Mouse (Mus musculus) heart, adult 10 weeks (tissue): ENCODE data around the gene Ift172. TPM values are rescaled to one million over a fixed set of nuclear protein-coding genes. Genes with fewer than 3 reads are reported as not detected.

Source experiments
- polyA plus RNA-seq: library from polyadenylated mRNA; stranded (reverse); fragments of 350-450 nt; fragmentation: Illumina TruSeq; extraction: RNeasy Lipid Tissue Mini Kit (QIAGEN cat#74804); gene quantifications from one replicate; pipeline ENCODE4 v1.2.3, GENCODE M21; 2014; ENCODE audit warnings: low read depth, low replicate concordance

Gene Ift172
- 35.3 TPM for polyA plus RNA-seq

GRCm38 (mm10) chr5:31290521-31291360, at the start of gene Ift172:
Ift172 (minus strand) TSS chr5:31291116.

GRCm38 (mm10) chr5:31297047-31297757, 6.3 kb upstream of the Ift172 start, which contains the start of gene Gckr:
Gckr (plus strand) TSS chr5:31297443.

DNA sequence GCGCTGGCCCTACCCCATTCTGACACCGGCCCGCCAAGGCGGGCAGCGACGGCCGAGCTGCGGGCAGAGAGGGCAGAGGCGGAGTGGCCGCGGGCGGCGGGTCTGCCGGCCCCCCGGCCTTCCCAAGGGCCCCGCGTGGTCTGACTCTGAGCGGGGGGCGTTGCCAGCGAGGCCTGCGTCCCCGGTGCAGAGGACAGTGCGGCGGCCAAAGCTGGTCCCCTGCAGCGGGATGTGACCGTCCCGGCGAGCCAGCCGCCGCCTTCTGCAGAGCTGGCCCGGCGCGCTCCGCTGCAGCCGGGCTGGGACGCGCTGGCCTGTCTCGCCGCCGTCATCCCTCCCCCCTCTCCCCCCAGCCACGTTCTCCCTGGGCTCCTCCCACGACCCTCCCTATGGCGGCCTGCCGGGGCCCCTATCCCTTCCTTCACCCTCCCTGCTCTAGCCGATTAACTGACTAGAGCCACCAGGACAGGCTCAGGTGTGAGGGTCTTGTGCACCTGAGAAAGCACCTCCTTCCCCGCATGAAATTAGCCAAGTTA, 4.8 kb upstream of the Ift172 start, which contains the start of gene Fndc4:
Gene Fndc4, minus strand, starts transcription at position 475 of the 536 bp plus-strand sequence.

GRCm38 (mm10) chr5:31251541-31252101, 39.3 kb downstream of the Ift172 start, which contains the start of gene Krtcap3:
Krtcap3 (plus strand) TSS chr5:31251691.

GRCm38 (mm10) chr5:31240637-31241521, 50.0 kb downstream of the Ift172 start, which contains the start of the genes Nrbp1 and Gm9970:
Nrbp1 (plus strand) TSS chr5:31240864.
Gm9970 (minus strand) TSS chr5:31241232.

GRCm38 (mm10) chr5:31220448-31221303, 70.2 kb downstream of the Ift172 start, which contains the start of gene Ppm1g:
Ppm1g (minus strand) TSS chr5:31220687.

Other genes with a start within 250 kb of the Ift172 start
- 83.6 TPM for gene Atraid, start 242.8 kb downstream of the Ift172 start, polyA plus RNA-seq
- gene Slc5a6, start 242.2 kb downstream of the Ift172 start, polyA plus RNA-seq = 14.1 TPM
- 12.7 TPM for gene Cad, start 236.3 kb downstream of the Ift172 start, polyA plus RNA-seq
- gene Dnajc5g, start 184.8 kb downstream of the Ift172 start, polyA plus RNA-seq = not detected
- not detected for gene Slc30a3, start 182.9 kb downstream of the Ift172 start, polyA plus RNA-seq
- 266 TPM for gene Trim54, start 174.4 kb downstream of the Ift172 start, polyA plus RNA-seq
- gene Ucn, start 152.3 kb downstream of the Ift172 start, polyA plus RNA-seq = not detected
- gene Mpv17, start 136.9 kb downstream of the Ift172 start, polyA plus RNA-seq = 118 TPM
- gene Gm29609, start 111.2 kb downstream of the Ift172 start, polyA plus RNA-seq = 1.3 TPM
- gene Gtf3c2, start 111.0 kb downstream of the Ift172 start, polyA plus RNA-seq = 43.8 TPM
- gene Snx17, start 97.9 kb downstream of the Ift172 start, polyA plus RNA-seq = 62.4 TPM
- gene Eif2b4, start 97.7 kb downstream of the Ift172 start, polyA plus RNA-seq = 48.9 TPM
- 10.8 TPM for gene Zfp513, start 88.8 kb downstream of the Ift172 start, polyA plus RNA-seq
- 53.4 TPM for gene Ppm1g, start 70.4 kb downstream of the Ift172 start, polyA plus RNA-seq
- gene Nrbp1, start 50.3 kb downstream of the Ift172 start, polyA plus RNA-seq = 106 TPM
- not detected for gene Gm9970, start 49.9 kb downstream of the Ift172 start, polyA plus RNA-seq
- 3.0 TPM for gene Krtcap3, start 39.4 kb downstream of the Ift172 start, polyA plus RNA-seq
- 7.4 TPM for gene Fndc4, start 5.0 kb upstream of the Ift172 start, polyA plus RNA-seq
- not detected for gene Gckr, start 6.3 kb upstream of the Ift172 start, polyA plus RNA-seq
- gene Zfp512, start 161.3 kb upstream of the Ift172 start, polyA plus RNA-seq = 21.4 TPM
- gene 4930548H24Rik, start 194.6 kb upstream of the Ift172 start, polyA plus RNA-seq = not detected
- 17.2 TPM for gene Gpn1, start 203.6 kb upstream of the Ift172 start, polyA plus RNA-seq
- gene Slc4a1ap, start 235.9 kb upstream of the Ift172 start, polyA plus RNA-seq = 22.8 TPM
- 12.4 TPM for gene Supt7l, start 236.7 kb upstream of the Ift172 start, polyA plus RNA-seq